Mouse (Mus musculus) forebrain, embryonic 14.5 days (tissue): ENCODE data around the gene Pecam1. TPM values are rescaled to one million over a fixed set of nuclear protein-coding genes. Genes with fewer than 3 reads are reported as not detected.
"Not testable (repeated sequence)": the region's sequence is repeated elsewhere in the genome, so short reads cannot be mapped to it uniquely, and the experiment has no call there.

Source experiments
- ATAC-seq: fragments of 200-750 bp; cut with Nextera tagmentation; 2 replicates; pipeline ENCODE4 v1.8.0; 2017; ENCODE audit warnings: mild to moderate bottlenecking, moderate library complexity
- DNase-seq: peaks from one replicate; pipeline ENCODE4 v3.0.0-alpha.2; 2015; ENCODE audit warnings: low spot score
- H3K27ac ChIP-seq: fragments of 300-500 bp; sonication (generic); 2 replicates; pipeline ENCODE4 v1.5.1; 2014; ENCODE audit warnings: low read depth, mild to moderate bottlenecking, control low read depth, low read length, moderate library complexity
- H3K27me3 ChIP-seq: fragments of 300-500 bp; sonication (generic); replicated peaks from 2 replicates; pipeline ENCODE4 v1.6.1; 2014; ENCODE audit warnings: low read length, control low read depth, mixed read lengths; ENCODE audit not compliant: control insufficient read depth, insufficient read depth
- H3K36me3 ChIP-seq: fragments of 300-500 bp; sonication (generic); 2 replicates; pipeline ENCODE4 v1.6.1; 2014; ENCODE audit warnings: low read length, control low read depth; ENCODE audit not compliant: control insufficient read depth, insufficient read depth
- H3K4me1 ChIP-seq: fragments of 300-500 bp; sonication (generic); 2 replicates; pipeline ENCODE4 v1.6.1; 2014; ENCODE audit warnings: antibody characterized with exemption, low read length, control low read depth; ENCODE audit not compliant: control insufficient read depth, insufficient read depth
- H3K4me2 ChIP-seq: fragments of 300-500 bp; sonication (generic); 2 replicates; pipeline ENCODE4 v1.6.1; 2014; ENCODE audit warnings: mild to moderate bottlenecking, control low read depth, low read length
- H3K4me3 ChIP-seq: fragments of 300-500 bp; sonication (generic); 2 replicates; pipeline ENCODE4 v1.5.1; 2014; ENCODE audit warnings: low read depth, low read length, control low read depth
- H3K9ac ChIP-seq: fragments of 300-500 bp; sonication (generic); 2 replicates; pipeline ENCODE4 v1.6.1; 2014; ENCODE audit warnings: mild to moderate bottlenecking, low read length, control low read depth, moderate library complexity
- H3K9me3 ChIP-seq: fragments of 300-500 bp; sonication (generic); replicated peaks from 2 replicates; pipeline ENCODE4 v1.6.1; 2016; ENCODE audit warnings: low read length, control low read depth, mixed read lengths; ENCODE audit not compliant: control insufficient read depth
- WGBS: fragments of 180-500 bp; shearing (Covaris S2); extraction: QIAGEN DNeasy Blood & Tissue Kit; methylation state at CpG from one replicate; pipeline ENCODE4 v1.1.7; 2014; 5-methylcytosine and 5-hydroxymethylcytosine counted together
- polyA plus RNA-seq: library from polyadenylated mRNA; unstranded; fragments of >200 nt; fragmentation: Nextera tagmentation; extraction: Ambion mirVana; gene quantifications from 2 replicates; pipeline ENCODE4 v1.2.1, GENCODE M21; 2014

Pecam1 gene
- polyA plus RNA-seq, 1 experiment from 2014 or later = 16.8 TPM

- DNase-seq = peak; percentile 81
- Histone ChIP-seq H3K4me3 (no peak overlapping the region), H3K9me3 (no peaks in the 10 kb centered on the region), H3K27me3 (no peaks in the 10 kb centered on the region), H3K4me1 (peaks cover 13% of the 10 kb centered on the region), H3K36me3 (no peaks in the 10 kb centered on the region), H3K27ac (no peak overlapping the region), H3K9ac (no peak overlapping the region), H3K4me2 (no peak overlapping the region)
- 21% methylated on average over 6 of the region's 6 CpGs for WGBS
- 0 out of 2 replicates have a peak, but pooled peaks have one; percentile 40 for ATAC-seq
Observed at GRCm38 (mm10) chr11:106741232-106741631, 9.2 kb downstream of the Pecam1 start.

- not testable (repeated sequence) for H3K4me2 ChIP-seq, H3K36me3 ChIP-seq, ATAC-seq, DNase-seq, H3K27me3 ChIP-seq, H3K9ac ChIP-seq, H3K9me3 ChIP-seq, H3K4me3 ChIP-seq, H3K27ac ChIP-seq
- WGBS = 94% methylated on average over 5 of the region's 8 CpGs
- H3K4me1 ChIP-seq = peaks cover 13% of the 10 kb centered on the region
Observed at GRCm38 (mm10) chr11:106740724-106741123, 9.7 kb downstream of the Pecam1 start.

- no peaks in the 10 kb centered on the region for H3K9me3 ChIP-seq
- DNase-seq (peak; percentile 24), ATAC-seq (no peak)
- no peaks in the 10 kb centered on the region for H3K27me3 ChIP-seq
- no peak overlapping the region for H3K4me3 ChIP-seq
- peaks cover 13% of the 10 kb centered on the region for H3K4me1 ChIP-seq
- H3K9ac ChIP-seq = no peak overlapping the region
- no peaks in the 10 kb centered on the region for H3K36me3 ChIP-seq
- whole genome bisulfite sequencing = 88% methylated on average over 2 of the region's 2 CpGs
- H3K27ac ChIP-seq = no peak overlapping the region
- H3K4me2 ChIP-seq = no peak overlapping the region
Observed at GRCm38 (mm10) chr11:106739116-106739515, 11.3 kb downstream of the Pecam1 start.

- Histone ChIP-seq H3K4me2 (0 out of 2 replicates have a peak overlapping the region, but pooled peaks have one; percentile 17), H3K4me1 (peaks cover 13% of the 10 kb centered on the region), H3K36me3 (no peaks in the 10 kb centered on the region), H3K27me3 (no peaks in the 10 kb centered on the region), H3K9me3 (no peaks in the 10 kb centered on the region), H3K9ac (peak overlapping the region; percentile 54), H3K27ac (peak overlapping the region; percentile 75), H3K4me3 (no peak overlapping the region)
- peak; percentile 77 for DNase-seq
- ATAC-seq = peak; percentile 63
- WGBS = 8% methylated on average over 12 of the region's 12 CpGs
Observed at GRCm38 (mm10) chr11:106737178-106737621, 13.2 kb downstream of the Pecam1 start.

- no peak for DNase-seq
- peak; percentile 9; the same call in 1 of the 2 replicates for ATAC-seq
- Histone ChIP-seq H3K9ac (peak overlapping the region; percentile 54), H3K4me2 (no peak overlapping the region), H3K36me3 (no peaks in the 10 kb centered on the region), H3K9me3 (no peaks in the 10 kb centered on the region), H3K4me1 (peaks cover 13% of the 10 kb centered on the region), H3K27me3 (no peaks in the 10 kb centered on the region), H3K4me3 (no peak overlapping the region), H3K27ac (peak overlapping the region; percentile 75)
- 38% methylated on average over 3 of the region's 3 CpGs for WGBS
Observed at GRCm38 (mm10) chr11:106736614-106737013, 13.8 kb downstream of the Pecam1 start.

DNA sequence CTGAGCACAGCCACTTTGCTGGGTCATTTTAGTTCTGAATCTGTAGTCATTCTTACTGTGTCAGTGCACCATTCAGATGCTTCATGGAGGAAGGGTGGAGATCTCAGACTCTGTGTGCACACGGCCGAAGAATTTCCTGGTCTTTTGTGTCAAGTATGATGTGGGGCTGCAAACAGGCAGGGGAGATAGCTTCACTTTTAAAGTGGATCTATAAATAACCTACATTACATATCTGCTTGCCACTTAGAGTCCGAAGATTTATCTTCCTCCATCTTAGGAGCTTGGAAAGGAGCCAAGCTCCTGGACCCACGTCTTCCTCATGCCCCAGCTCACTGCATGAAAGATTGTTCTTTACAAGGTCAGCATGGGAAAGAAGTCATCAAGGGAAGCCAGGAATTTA, 19.7 kb downstream of the Pecam1 start:
- Histone ChIP-seq H3K9me3 (no peaks in the 10 kb centered on the region), H3K27ac (no peak overlapping the region), H3K36me3 (no peaks in the 10 kb centered on the region), H3K9ac (no peak overlapping the region), H3K4me3 (no peak overlapping the region), H3K4me1 (no peaks in the 10 kb centered on the region), H3K4me2 (no peak overlapping the region), H3K27me3 (no peaks in the 10 kb centered on the region)
- ATAC-seq (no peak), DNase-seq (no peak)
- WGBS = 82% methylated on average over 4 of the region's 4 CpGs

DNA sequence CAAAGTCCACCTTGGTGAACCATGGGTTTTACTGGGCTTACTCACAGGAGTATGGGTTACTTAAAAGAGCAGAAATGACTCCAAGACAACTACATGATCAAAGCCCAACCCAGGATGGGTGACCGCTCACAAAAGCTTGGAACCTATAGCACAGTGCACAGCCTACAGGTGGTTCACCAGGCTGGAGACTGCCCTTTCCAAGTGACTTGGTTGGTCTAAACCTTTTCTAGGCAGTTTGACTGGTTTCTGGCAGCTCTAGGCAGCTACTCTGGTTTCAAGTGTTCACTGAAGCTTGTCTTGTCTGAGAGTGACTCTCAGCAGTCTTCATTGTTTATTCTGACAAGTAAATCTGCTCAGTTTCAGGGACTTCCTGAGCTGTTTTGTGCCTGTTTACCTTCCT, 20.8 kb downstream of the Pecam1 start:
- DNase-seq (no peak), ATAC-seq (no peak)
- Histone ChIP-seq H3K4me3 (no peak overlapping the region), H3K36me3 (no peaks in the 10 kb centered on the region), H3K27ac (no peak overlapping the region), H3K4me2 (no peak overlapping the region), H3K4me1 (no peaks in the 10 kb centered on the region), H3K9ac (no peak overlapping the region), H3K9me3 (no peaks in the 10 kb centered on the region), H3K27me3 (no peaks in the 10 kb centered on the region)
- WGBS = 92% methylated on average over 1 of the region's 1 CpGs

DNA sequence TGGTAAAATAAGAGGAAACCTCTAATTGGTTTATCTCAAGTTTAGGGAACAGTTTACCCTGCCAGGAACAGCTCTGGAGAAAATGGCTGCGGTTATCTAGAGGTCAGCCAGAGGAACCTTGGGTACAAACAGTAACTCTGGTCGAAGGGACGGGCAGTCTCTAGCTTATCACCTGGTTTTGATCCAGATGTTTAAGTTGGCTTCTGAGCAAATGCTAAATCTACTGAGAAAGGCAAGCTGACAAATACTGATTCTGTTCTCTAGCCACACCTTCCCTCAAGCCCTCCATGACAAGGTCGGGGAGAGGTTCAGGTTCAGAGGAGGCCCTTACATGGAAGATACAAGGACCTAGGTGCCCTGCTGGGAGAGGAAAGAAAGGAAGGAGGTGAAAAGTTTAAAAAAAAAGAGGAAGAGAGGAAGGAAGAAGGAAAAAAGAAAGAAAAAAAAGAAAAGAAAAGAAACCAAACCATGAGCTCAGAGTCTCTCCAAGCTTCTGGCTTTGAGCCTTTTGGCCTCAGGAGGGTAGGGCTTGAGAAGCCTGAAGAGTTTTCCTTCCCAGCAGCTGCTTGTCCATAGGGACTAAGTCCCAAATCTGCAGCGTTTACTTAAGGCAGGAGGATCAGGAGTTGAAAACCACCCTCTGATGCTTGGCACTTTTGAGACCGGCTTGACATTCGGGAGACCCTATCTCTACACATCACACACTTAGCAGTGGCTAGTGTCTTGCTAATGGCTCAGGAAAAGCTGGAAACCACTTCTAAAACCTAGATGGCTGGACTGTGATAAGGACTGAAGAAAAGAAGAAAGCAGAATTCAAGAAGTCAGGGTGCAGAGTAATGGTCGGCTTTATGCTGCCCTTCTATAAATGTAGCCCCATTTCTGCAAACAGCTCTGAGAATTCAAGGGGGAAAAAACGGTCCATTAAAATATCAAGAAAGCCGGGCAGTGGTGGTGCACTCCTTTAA, 21.7 kb downstream of the Pecam1 start:
- Histone ChIP-seq H3K4me2 (no peak overlapping the region), H3K9me3 (no peaks in the 10 kb centered on the region), H3K4me3 (no peak overlapping the region), H3K27me3 (no peaks in the 10 kb centered on the region), H3K4me1 (no peaks in the 10 kb centered on the region), H3K27ac (no peak overlapping the region), H3K36me3 (no peaks in the 10 kb centered on the region), H3K9ac (no peak overlapping the region)
- ATAC-seq (no peak), DNase-seq (no peak)
- 88% methylated on average over 10 of the region's 10 CpGs for WGBS

DNA sequence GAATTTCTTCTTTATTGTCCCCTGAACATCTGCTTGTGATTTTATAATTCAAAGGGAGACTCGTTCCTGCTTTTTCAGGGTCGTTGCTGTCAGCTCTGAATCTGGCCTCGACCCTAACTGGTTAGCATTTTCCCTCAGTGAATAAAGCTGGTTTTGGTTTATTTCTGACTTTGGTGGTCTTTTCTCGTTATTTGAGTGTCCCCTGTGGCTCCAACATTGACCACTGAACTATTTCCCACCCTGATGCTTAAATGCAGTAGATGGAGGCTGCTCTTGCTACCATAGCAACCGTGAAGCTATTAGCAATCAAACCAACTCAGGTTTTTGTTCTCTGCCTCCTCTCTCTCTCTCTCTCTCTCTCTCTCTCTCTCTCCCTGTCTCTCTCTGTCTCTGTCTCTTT, 22.5 kb downstream of the Pecam1 start:
- ATAC-seq = no peak
- H3K9me3 ChIP-seq = no peaks in the 10 kb centered on the region
- WGBS = 37% methylated on average over 5 of the region's 5 CpGs

More for the DNA sequence above, 22.5 kb downstream of the Pecam1 start:
- Histone ChIP-seq H3K4me3 (no peak overlapping the region), H3K27ac (no peak overlapping the region), H3K9ac (no peak overlapping the region), H3K36me3 (no peaks in the 10 kb centered on the region), H3K4me1 (no peaks in the 10 kb centered on the region), H3K27me3 (no peaks in the 10 kb centered on the region), H3K4me2 (no peak overlapping the region)
- peak; percentile 22 for DNase-seq
